Mouse (Mus musculus): ENCODE data around the gene Rsrp1.

DNA sequence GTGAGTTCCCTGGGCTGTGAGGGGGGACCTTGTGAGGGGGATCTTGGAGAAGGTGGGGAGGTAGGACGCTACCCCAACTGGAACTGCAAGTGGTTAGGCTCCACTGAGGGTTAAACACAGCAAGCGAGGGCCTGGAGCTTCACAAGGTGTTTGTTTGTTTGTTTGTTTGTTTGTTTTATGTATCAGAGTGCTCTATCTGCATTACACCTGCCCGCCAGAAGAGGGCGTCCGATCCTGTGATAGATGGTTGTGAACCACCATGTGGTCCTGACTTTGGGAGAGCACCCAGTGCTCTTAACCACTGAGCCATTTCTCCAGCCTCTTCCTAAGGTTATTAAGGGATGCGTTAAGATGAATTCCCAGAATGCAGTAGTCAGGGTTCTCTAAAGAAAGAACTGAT, 43.4 kb upstream of the Rsrp1 start:
- TF ChIP-seq CTCF (IDR thresholded peaks at IDR 0.05; ENCODE audit: low read depth, low read length): peak; percentile 47; the same call in 1 of the 2 replicates
- no peak for TF ChIP-seq POLR2A (IDR thresholded peaks at IDR 0.05; ENCODE audit: borderline replicate concordance, low read depth, low read length)
